12 mouse cellular contexts compared by ENCODE assay signal in genomic region chr9:121358418-121358817, GRCm38 (mm10).
DNase-seq lines count a peak whose midpoint lies in the region; ATAC-seq and TF ChIP-seq lines count a peak whose summit lies in the region.
"Had no signal": no experiment of that assay in that cellular context is flagged by ENCODE, and none has a peak within 500 bp of the region (broad histone marks: within the 10 kb centered on the region; RNA-seq: fewer than 3 reads in every experiment).

No protein-coding gene starts in this region.

- H3K9me3 ChIP-seq in forebrain, embryonic 16.5 days (ENCODE audit: control insufficient read depth, low read length), result no peaks in the 10 kb centered on the region
- H3K9me3 ChIP-seq in neural tube, embryonic 15.5 days (replicated peaks), result no peaks in the 10 kb centered on the region
- H3K9me3 ChIP-seq: liver, embryonic 15.5 days had no signal

- no peaks in the 10 kb centered on the region for H3K36me3 ChIP-seq in forebrain, embryonic 16.5 days (ENCODE audit: control insufficient read depth, insufficient read depth)
- no peaks in the 10 kb centered on the region for H3K36me3 ChIP-seq in neural tube, embryonic 15.5 days
- H3K36me3 ChIP-seq: liver, embryonic 15.5 days had no signal

- no peaks in the 10 kb centered on the region for H3K27me3 ChIP-seq in forebrain, embryonic 16.5 days (replicated peaks; ENCODE audit: control insufficient read depth, insufficient read depth, low read length)
- H3K27me3 ChIP-seq in neural tube, embryonic 15.5 days (replicated peaks), result no peaks in the 10 kb centered on the region
- H3K27me3 ChIP-seq: liver, embryonic 15.5 days had no signal

- H3K4me3 ChIP-seq in layer of hippocampus, adult 2 months, result no peak overlapping the region
- no peak overlapping the region for H3K4me3 ChIP-seq in forebrain, embryonic 16.5 days (replicated peaks; ENCODE audit: low read length)
- H3K4me3 ChIP-seq in neural tube, embryonic 15.5 days (replicated peaks), result no peak overlapping the region
- H3K4me3 ChIP-seq: liver, embryonic 15.5 days had no signal

- H3K9ac ChIP-seq in forebrain, embryonic 16.5 days (replicated peaks; ENCODE audit: low read depth, low read length), result 0 out of 2 replicates have a peak overlapping the region, but pooled peaks have one; percentile 23
- no peak overlapping the region for H3K9ac ChIP-seq in neural tube, embryonic 15.5 days (replicated peaks)
- H3K9ac ChIP-seq: liver, embryonic 15.5 days had no signal

- H3K4me1 ChIP-seq in forebrain, embryonic 16.5 days (replicated peaks; ENCODE audit: control insufficient read depth, insufficient read depth, low read length), result peaks cover 38% of the 10 kb centered on the region
- peaks cover 58% of the 10 kb centered on the region for H3K4me1 ChIP-seq in neural tube, embryonic 15.5 days

- 58% methylated on average over 8 of the region's 8 CpGs for WGBS in forebrain, embryonic 16.5 days
- 42% methylated on average over 8 of the region's 8 CpGs for WGBS in neural tube, embryonic 15.5 days

- peak overlapping the region; percentile 78 for H3K27ac ChIP-seq in layer of hippocampus, adult 2 months
- peak overlapping the region; percentile 40 for H3K27ac ChIP-seq in forebrain, embryonic 16.5 days (ENCODE audit: low read length)
- H3K27ac ChIP-seq in neural tube, embryonic 15.5 days (replicated peaks), result peak overlapping the region; percentile 20; the same call in 1 of the 2 replicates
- H3K27ac ChIP-seq: liver, embryonic 15.5 days had no signal

- ATAC-seq in forebrain, embryonic 16.5 days, result no peak
- no peak for ATAC-seq in neural tube, embryonic 15.5 days (ENCODE audit: low FRiP score)

- H3K4me2 ChIP-seq in forebrain, embryonic 16.5 days (ENCODE audit: low read length), result no peak overlapping the region
- H3K4me2 ChIP-seq in neural tube, embryonic 15.5 days, result no peak overlapping the region
- H3K4me2 ChIP-seq: liver, embryonic 15.5 days had no signal

- DNase-seq in gastrocnemius, adult 18-20 months (ENCODE audit: low spot score), result peak; percentile 73
- DNase-seq in gastrocnemius, postnatal 25 days, result no peak
- DNase-seq in layer of hippocampus, adult 2 months (ENCODE audit: low spot score in 2 of 2), result no peak
- DNase-seq in layer of hippocampus, adult 9-10 months (ENCODE audit: low spot score), result no peak
- no peak for DNase-seq in yolk sac, embryonic 10.5 days (ENCODE audit: low spot score)
- no peak for DNase-seq in kidney, adult 8-10 months
- DNase-seq: B cell, adult 2 months; cerebellum, postnatal 25 days; right cerebral cortex, postnatal 4 days had no signal

- TF ChIP-seq CTCF in layer of hippocampus, adult 2 months (conservative IDR thresholded peaks at IDR 0.05), result no peak

Comparison
In these comparisons a context has a peak if more than half of its experiments do, and no peak if none do; other contexts are left out.
1. H3K27ac ChIP-seq: peak in every context shown above with its lines; median percentile 78 in layer of hippocampus, adult 2 months; 40 in forebrain, embryonic 16.5 days; 20 in neural tube, embryonic 15.5 days.